Mouse (Mus musculus) retina, postnatal 1 day (tissue): Measurements from ENCODE around the gene H2al2a.

ENCODE experiments used
- DNase-seq: peaks from one replicate; pipeline ENCODE4 v3.0.0-alpha.2; 2012

The H2al2a gene

GRCm38 (mm10) chr2:17996858-17997257 lies at the start of gene H2al2a:
Gene H2al2a (minus strand): TSS chr2:17996958.
- no peak for DNase-seq

GRCm38 (mm10) chr2:18046186-18046585 lies 49.4 kb upstream of the H2al2a start:
- no peak for DNase-seq

GRCm38 (mm10) chr2:18045781-18046181 lies 49.0 kb upstream of the H2al2a start:
- DNase-seq: peak; percentile 35

- peak; percentile 38 for DNase-seq
Observed at GRCm38 (mm10) chr2:18045143-18045780, 48.5 kb upstream of the H2al2a start.

- peak; percentile 87 for DNase-seq
Observed at GRCm38 (mm10) chr2:18041199-18041885, 44.6 kb upstream of the H2al2a start.

GRCm38 (mm10) chr2:18040347-18041160 lies 43.8 kb upstream of the H2al2a start:
- peak; percentile 71 for DNase-seq

- DNase-seq: peak; percentile 83
Observed at GRCm38 (mm10) chr2:18039566-18040290, 43.0 kb upstream of the H2al2a start.

- peak; percentile 53 for DNase-seq
Observed at GRCm38 (mm10) chr2:18038895-18039371, 42.2 kb upstream of the H2al2a start.

GRCm38 (mm10) chr2:18038141-18038752 lies 41.5 kb upstream of the H2al2a start:
- DNase-seq: peak; percentile 24

- peak; percentile 48 for DNase-seq
Observed at GRCm38 (mm10) chr2:18037491-18037890, 40.7 kb upstream of the H2al2a start, which contains the start of gene A930004D18Rik. Gene A930004D18Rik (minus strand): TSS chr2:18037737.

GRCm38 (mm10) chr2:18034371-18035250 lies 37.9 kb upstream of the H2al2a start:
- DNase-seq: peak; percentile 21

- peak; percentile 57 for DNase-seq
Observed at GRCm38 (mm10) chr2:18033166-18034108, 36.7 kb upstream of the H2al2a start.

- DNase-seq: peak; percentile 38
Observed at GRCm38 (mm10) chr2:18032538-18032895, 35.8 kb upstream of the H2al2a start.

GRCm38 (mm10) chr2:18031831-18032537 lies 35.2 kb upstream of the H2al2a start:
- peak; percentile 81 for DNase-seq

- DNase-seq: peak; percentile 76
Observed at GRCm38 (mm10) chr2:18031271-18031821, 34.6 kb upstream of the H2al2a start.

GRCm38 (mm10) chr2:18030581-18030980 lies 33.8 kb upstream of the H2al2a start:
- DNase-seq: peak; percentile 89

- DNase-seq: peak; percentile 33
Observed at GRCm38 (mm10) chr2:18029656-18030055, 32.9 kb upstream of the H2al2a start.

- peak; percentile 95 for DNase-seq
Observed at GRCm38 (mm10) chr2:18028140-18029021, 31.6 kb upstream of the H2al2a start.
